Mouse (Mus musculus) macrophage (primary cell): ENCODE data around the gene Itgb2. TPM values are rescaled to one million over a fixed set of nuclear protein-coding genes. Genes with fewer than 3 reads are reported as not detected.

Experiments used
- H3K27ac ChIP-seq: fragments of 350-480 bp; formaldehyde crosslinking; 2 replicates; pipeline ENCODE4 v1.9.0; 2021
- H3K36me3 ChIP-seq: fragments of 350-480 bp; formaldehyde crosslinking; 2 replicates; pipeline ENCODE4 v1.9.0; 2021; ENCODE audit errors: inconsistent target
- H3K4me3 ChIP-seq: fragments of 350-480 bp; formaldehyde crosslinking; 2 replicates; pipeline ENCODE4 v1.9.0; 2021; ENCODE audit errors: inconsistent target
- H3K79me2 ChIP-seq: fragments of 350-480 bp; formaldehyde crosslinking; 2 replicates; pipeline ENCODE4 v1.9.0; 2021; ENCODE audit errors: inconsistent target
- WGBS: methylation state at CpG from one replicate; pipeline ENCODE4 v1.1.7; 2026; ENCODE audit warnings: inconsistent platforms; ENCODE audit not compliant: missing documents; 5-methylcytosine and 5-hydroxymethylcytosine counted together
- polyA plus RNA-seq: library from polyadenylated mRNA; stranded (reverse); fragments of 250-400 nt; gene quantifications from 3 replicates; pipeline ENCODE4 v1.2.4, GENCODE M21; 2018; ENCODE audit warnings: inconsistent platforms

Gene Itgb2
- polyA plus RNA-seq, 1 experiment from 2014 or later = 505 TPM

- Histone ChIP-seq H3K36me3 (no peaks in the 10 kb centered on the region), H3K79me2 (peaks cover 17% of the 10 kb centered on the region), H3K4me3 (no peak overlapping the region), H3K27ac (no peak overlapping the region)
- WGBS = 83% methylated on average over 2 of the region's 2 CpGs
Measured at GRCm38 (mm10) chr10:77526488-77526887, 3.6 kb upstream of the Itgb2 start.

GRCm38 (mm10) chr10:77528634-77529033, 1.4 kb upstream of the Itgb2 start:
- 95% methylated on average over 6 of the region's 6 CpGs for WGBS
- Histone ChIP-seq H3K27ac (no peak overlapping the region), H3K4me3 (no peak overlapping the region), H3K36me3 (0 out of 2 replicates have a peak, but pooled peaks cover 4% of the 10 kb centered on the region), H3K79me2 (peaks cover 38% of the 10 kb centered on the region)

- WGBS = 22% methylated on average over 6 of the region's 6 CpGs
- 0 out of 2 replicates have a peak, but pooled peaks cover 4% of the 10 kb centered on the region for H3K36me3 ChIP-seq
- H3K27ac ChIP-seq = peak overlapping the region; percentile 94
- peaks cover 65% of the 10 kb centered on the region for H3K79me2 ChIP-seq
- peak overlapping the region; percentile 89 for H3K4me3 ChIP-seq
Measured at GRCm38 (mm10) chr10:77531026-77532019, 1.3 kb downstream of the Itgb2 start.

- Histone ChIP-seq H3K36me3 (0 out of 2 replicates have a peak, but pooled peaks cover 4% of the 10 kb centered on the region), H3K4me3 (peak overlapping the region; percentile 89), H3K79me2 (peaks cover 68% of the 10 kb centered on the region), H3K27ac (peak overlapping the region; percentile 94)
- WGBS = 13% methylated on average over 1 of the region's 1 CpGs
Measured at GRCm38 (mm10) chr10:77532020-77532413, 2.0 kb downstream of the Itgb2 start.

- no peak overlapping the region for H3K4me3 ChIP-seq
- peak overlapping the region; percentile 93 for H3K27ac ChIP-seq
- peaks cover 94% of the 10 kb centered on the region for H3K79me2 ChIP-seq
- 0% methylated on average over 8 of the region's 8 CpGs for WGBS
- H3K36me3 ChIP-seq = 0 out of 2 replicates have a peak, but pooled peaks cover 4% of the 10 kb centered on the region
Measured at GRCm38 (mm10) chr10:77536727-77537126, 6.7 kb downstream of the Itgb2 start.

- Histone ChIP-seq H3K36me3 (peaks cover 10% of the 10 kb centered on the region), H3K4me3 (no peak overlapping the region), H3K27ac (peak overlapping the region; percentile 93), H3K79me2 (peaks cover 94% of the 10 kb centered on the region)
- 36% methylated on average over 11 of the region's 11 CpGs for WGBS
Measured at GRCm38 (mm10) chr10:77537215-77538209, 7.5 kb downstream of the Itgb2 start.

GRCm38 (mm10) chr10:77539320-77539945, 9.4 kb downstream of the Itgb2 start:
- WGBS = 84% methylated on average over 7 of the region's 7 CpGs
- peak overlapping the region; percentile 91 for H3K27ac ChIP-seq
- peaks cover 92% of the 10 kb centered on the region for H3K79me2 ChIP-seq
- no peak overlapping the region for H3K4me3 ChIP-seq
- H3K36me3 ChIP-seq = peaks cover 12% of the 10 kb centered on the region

- Histone ChIP-seq H3K79me2 (peaks cover 85% of the 10 kb centered on the region), H3K27ac (peak overlapping the region; percentile 91), H3K36me3 (peaks cover 14% of the 10 kb centered on the region), H3K4me3 (no peak overlapping the region)
- 23% methylated on average over 4 of the region's 4 CpGs for WGBS
Measured at GRCm38 (mm10) chr10:77540576-77541102, 10.6 kb downstream of the Itgb2 start.

- Histone ChIP-seq H3K4me3 (no peak overlapping the region), H3K79me2 (peaks cover 89% of the 10 kb centered on the region), H3K36me3 (peaks cover 25% of the 10 kb centered on the region), H3K27ac (peak overlapping the region; percentile 91)
- 91% methylated on average over 10 of the region's 10 CpGs for WGBS
Measured at GRCm38 (mm10) chr10:77541864-77542666, 12.0 kb downstream of the Itgb2 start.

GRCm38 (mm10) chr10:77543226-77543625, 13.2 kb downstream of the Itgb2 start:
- Histone ChIP-seq H3K79me2 (peaks cover 82% of the 10 kb centered on the region), H3K4me3 (no peak overlapping the region), H3K27ac (peak overlapping the region; percentile 86; the same call in 1 of the 2 replicates), H3K36me3 (peaks cover 37% of the 10 kb centered on the region)
- 77% methylated on average over 7 of the region's 7 CpGs for WGBS

- Histone ChIP-seq H3K27ac (peak overlapping the region; percentile 86), H3K36me3 (peaks cover 49% of the 10 kb centered on the region), H3K79me2 (peaks cover 66% of the 10 kb centered on the region), H3K4me3 (no peak overlapping the region)
- 13% methylated on average over 5 of the region's 5 CpGs for WGBS
Measured at GRCm38 (mm10) chr10:77544916-77545315, 14.9 kb downstream of the Itgb2 start.

GRCm38 (mm10) chr10:77548576-77548975, 18.5 kb downstream of the Itgb2 start:
- H3K4me3 ChIP-seq = no peak overlapping the region
- peaks cover 52% of the 10 kb centered on the region for H3K36me3 ChIP-seq
- 30% methylated on average over 10 of the region's 10 CpGs for WGBS
- H3K27ac ChIP-seq = peak overlapping the region; percentile 80
- peaks cover 36% of the 10 kb centered on the region for H3K79me2 ChIP-seq

GRCm38 (mm10) chr10:77550874-77551273, 20.8 kb downstream of the Itgb2 start:
- Histone ChIP-seq H3K79me2 (peaks cover 21% of the 10 kb centered on the region), H3K4me3 (no peak overlapping the region), H3K36me3 (peaks cover 61% of the 10 kb centered on the region), H3K27ac (peak overlapping the region; percentile 80)
- WGBS = 10% methylated on average over 11 of the region's 11 CpGs
